Mouse (Mus musculus) spleen, postnatal 14 days (tissue): Measurements from ENCODE around the gene Nf2.
A peak's percentile ranks its signal among the peaks of the same experiment; 100 is the strongest.
"Not testable (repeated sequence)": the region's sequence is repeated elsewhere in the genome, so short reads cannot be mapped to it uniquely, and the experiment has no call there.

Source experiments
- DNase-seq, 2 experiments: peaks; one replicate each; pipeline ENCODE4 v3.0.0; 2021 to 2022; ENCODE audit warnings: low spot score in 2 of 2

Gene Nf2

GRCm38 (mm10) chr11:4837342-4837741, 12.0 kb downstream of the Nf2 start:
- no peak for DNase-seq

DNA sequence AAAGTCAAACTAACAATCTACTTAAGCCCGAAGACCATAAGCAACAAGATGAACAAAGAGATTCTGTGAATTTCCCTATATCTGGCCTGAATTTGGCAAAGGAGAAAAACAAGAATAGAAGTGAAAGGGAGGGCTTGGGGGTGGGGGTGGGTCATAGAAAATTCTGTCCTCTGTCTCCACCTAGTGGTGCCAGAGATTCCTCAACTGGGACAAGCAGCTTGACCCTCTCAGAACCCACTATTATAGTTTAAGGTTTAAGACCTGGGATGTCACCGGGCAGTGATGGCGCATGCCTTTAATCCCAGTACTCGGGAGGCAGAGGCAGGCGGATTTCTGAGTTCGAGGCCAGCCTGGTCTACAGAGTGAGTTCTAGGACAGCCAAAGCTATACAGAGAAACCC, 12.6 kb downstream of the Nf2 start:
- DNase-seq, result peak in 1 of 2 experiments; percentile 24

DNA sequence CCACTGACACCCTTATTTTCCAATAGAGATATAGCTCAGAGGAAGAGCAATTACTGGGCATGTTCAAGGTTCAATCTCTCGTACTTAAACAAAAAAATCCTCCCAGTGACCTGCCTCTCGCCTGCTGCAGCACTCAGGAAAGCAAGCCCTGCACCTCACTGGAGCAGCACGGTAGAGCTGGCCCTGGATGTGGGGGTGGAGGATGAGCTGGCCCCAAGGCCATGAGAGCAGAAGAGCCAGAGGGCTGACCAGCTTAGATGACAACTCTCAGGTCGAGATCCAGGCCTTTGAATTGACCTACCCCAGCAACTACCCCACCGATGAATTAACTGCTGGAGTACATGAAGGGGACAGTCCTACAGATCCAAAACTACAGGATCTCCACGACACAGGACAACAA, 13.9 kb downstream of the Nf2 start:
- no peak for DNase-seq

DNA sequence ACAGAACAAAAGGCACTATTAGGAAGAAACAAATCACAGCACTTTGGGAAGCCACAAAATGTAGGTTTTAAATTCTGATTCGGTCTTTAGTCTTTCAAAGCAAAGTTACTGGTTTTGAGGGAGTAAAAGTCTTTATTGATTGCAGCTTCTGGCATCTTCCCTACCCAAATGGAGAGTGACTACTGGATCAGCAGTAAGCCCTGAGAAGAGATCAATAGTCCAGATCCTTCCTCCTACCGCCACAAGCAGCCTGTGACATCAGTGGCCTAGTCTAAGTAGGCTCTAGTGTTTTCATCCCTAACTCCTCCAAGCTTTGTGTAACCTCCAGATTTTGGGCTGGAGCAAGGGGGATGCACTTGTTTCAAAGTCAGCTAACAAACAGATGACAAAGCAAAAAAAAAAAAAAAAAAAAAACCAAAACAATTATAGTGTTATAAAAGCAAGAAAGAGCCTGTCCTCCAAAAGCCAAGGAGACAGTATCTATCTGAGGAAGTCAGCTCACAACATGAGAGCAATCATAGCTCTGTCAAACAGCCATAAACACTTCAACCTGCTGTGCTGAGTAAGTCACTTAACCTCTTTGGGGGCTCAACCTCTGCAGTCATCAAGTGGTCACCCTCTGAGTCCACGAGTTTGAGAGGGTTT, 15.9 kb downstream of the Nf2 start:
- no peak for DNase-seq

DNA sequence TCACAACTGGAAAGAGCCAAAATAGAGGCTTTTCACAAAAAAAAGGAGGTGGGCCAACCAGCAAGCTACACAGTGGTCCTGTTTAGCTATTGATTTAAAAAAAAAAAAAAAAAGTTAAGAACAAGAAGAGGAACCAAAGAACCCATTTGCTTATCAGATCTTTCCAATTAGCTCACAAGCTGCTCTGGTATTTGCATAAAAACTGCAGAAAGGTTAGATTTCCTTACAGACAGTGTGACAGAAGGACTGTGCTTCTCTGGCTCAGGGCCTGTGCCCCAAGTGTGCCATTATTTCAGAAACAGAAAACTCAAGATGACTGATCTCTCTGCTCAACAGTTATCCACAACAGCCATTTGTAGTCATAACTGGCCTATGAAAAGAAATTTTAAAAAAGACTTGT, 18.3 kb downstream of the Nf2 start:
- no peak for DNase-seq

DNA sequence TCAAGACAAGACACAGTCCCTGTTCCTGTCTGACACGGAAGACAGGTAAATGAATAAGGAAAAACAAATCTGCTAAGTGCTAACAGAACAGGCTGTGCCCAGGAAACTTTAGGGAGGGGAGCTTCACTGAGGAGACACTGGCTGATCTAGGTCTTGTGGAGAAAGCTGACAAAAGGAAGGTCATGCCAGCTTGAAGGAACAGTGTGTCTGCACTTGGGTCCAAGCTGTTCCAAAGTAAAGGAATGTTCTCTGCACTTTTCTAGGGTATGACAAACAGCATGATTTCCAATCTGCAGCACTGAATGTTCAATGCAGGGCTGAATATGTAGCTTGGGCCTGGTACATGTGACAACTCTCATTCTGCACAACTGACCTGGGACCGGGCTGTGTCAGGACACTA, 21.4 kb downstream of the Nf2 start:
- DNase-seq, result no peak

DNA sequence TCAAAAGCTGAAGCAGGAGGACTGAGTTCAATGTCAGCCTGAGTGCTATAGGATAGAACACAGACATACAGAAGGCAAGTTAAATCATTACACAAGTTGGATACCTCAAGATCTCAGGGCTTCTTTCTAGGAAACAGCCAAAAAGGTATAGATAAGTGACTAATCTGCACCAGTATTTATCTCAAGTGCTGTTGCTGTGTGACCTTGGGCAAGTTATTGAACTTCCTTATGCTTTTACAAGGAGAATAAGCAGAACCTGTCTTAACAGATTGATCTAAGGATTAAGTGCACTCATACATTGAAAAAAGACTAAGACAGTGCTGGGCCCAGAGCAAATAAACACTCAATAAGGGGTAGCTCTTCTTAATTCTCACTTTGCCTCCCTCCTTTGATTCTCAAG, 22.0 kb downstream of the Nf2 start:
- DNase-seq, result no peak

DNA sequence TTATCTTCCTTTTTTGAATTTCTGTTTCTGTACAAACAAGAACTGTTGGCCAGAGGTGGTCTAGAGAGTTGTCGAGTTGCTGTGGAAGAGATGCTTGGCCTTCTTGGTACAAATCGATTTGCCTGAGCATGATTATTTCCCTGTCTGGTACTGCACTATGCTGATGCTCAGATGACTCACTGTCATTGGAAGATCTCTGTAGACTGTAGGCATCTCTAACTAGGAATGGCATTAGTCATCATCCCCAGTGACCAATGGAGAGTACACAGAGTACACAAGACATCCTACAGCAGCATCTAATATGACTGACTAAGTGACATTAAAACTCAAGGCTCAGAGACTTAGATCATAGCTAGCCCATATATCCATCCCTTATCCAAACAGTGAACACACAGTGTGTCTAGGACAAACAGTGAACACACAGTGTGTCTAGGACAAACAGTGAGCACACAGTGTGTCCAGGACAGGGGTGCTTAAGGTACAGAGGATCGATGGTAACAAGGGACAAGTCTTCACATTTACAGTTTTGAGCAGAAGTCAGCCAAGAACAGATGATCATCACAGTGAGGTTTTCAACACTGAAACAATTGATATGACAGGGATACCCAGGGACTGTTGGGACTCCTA, 23.1 kb downstream of the Nf2 start:
- no peak for DNase-seq

DNA sequence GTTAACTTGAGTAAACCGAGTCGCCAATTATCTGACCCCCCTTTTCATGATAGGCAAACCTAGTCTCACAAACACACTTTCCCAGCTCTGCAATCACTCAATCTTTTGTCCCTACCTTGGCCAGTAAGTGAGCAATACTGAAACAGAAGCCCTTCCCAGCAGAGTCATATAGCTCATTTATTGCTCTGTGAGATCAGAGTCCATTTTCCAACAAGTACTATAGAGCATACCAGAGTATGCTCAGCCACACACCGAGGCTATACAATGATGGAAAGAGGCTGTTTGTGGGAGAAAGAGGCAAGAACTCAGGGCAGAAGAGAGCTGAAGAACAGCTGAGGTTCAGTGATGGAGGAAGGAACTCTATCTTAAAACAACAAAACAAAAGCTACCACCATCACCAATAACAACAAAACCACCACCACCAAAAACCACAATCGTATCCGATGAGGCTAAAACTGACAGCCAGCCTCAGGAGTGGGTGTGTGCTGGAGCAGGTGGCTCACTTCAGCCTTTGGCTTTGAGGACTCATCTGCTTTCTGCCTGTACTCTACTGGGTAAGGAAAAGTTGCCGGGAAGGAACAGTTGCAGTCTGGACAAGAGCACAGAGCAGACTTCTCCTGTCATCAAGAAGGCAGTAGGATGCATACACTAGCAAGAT, 25.6 kb downstream of the Nf2 start:
- DNase-seq, result no peak

GRCm38 (mm10) chr11:4822446-4822842, 26.9 kb downstream of the Nf2 start:
- DNase-seq, result not testable (repeated sequence)

GRCm38 (mm10) chr11:4821492-4822445, 27.6 kb downstream of the Nf2 start:
- DNase-seq, result no peak

DNA sequence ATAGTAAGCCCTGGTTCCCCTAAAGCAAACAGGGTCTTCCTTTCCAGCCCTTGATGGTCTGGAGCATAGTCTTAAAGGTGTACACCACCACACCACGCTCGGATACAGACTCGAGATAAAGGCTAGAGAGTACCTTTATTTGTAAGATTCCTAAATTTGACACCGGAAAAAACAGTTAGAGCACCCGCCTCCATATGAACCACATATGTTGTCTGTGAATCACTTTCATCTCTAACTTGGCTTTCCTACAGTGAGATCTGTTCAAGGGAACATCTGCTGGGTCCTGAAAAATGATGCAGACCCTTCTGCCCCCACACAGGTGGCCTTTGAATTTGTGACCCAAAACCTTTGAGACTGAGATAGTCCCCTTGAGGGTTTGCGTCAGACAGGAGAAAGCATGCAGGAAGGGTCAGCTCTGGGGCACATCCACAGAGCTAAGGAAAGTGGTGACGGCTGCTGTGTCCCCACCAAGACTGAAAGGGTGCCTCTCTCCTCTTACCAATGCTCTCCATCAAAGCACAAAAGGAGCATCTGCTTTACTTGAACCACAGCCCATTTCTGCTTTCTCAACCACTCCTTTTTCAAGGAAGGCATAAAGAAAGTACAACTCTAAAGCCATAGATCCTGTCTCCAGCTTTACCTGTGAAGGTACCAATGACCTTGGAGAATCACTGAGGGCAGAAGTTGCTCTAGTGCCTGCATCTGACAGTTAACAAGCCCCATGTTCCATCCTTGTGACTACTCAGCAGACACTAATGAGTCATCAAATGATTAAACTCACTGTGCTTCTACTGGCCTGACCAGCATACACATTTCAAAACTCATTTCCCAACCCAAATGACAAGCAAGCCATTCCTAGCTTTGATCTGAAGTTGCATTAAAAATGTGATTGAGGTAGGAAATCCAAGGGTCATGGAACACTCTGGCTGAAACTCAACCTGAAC, 34.6 kb downstream of the Nf2 start:
- DNase-seq, result no peak

DNA sequence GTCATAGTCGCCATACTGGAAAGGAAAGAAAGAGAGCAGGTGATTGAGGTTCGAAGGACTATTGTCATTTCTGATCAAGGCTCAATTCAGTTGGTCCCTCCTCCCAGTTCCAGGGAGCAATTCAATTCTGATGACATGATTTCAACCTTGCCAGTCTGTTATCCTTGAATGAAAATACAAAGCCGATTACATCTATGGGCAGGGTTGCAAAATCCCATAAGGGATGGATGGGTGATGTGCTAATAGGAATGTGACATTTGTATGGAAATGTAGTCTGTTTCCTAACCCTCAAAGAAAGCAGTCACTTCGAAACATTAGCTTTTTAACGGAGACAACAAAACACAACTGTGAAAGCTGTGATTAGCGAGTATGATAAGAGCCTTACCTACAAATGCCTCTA, 41.0 kb downstream of the Nf2 start:
- no peak for DNase-seq

DNA sequence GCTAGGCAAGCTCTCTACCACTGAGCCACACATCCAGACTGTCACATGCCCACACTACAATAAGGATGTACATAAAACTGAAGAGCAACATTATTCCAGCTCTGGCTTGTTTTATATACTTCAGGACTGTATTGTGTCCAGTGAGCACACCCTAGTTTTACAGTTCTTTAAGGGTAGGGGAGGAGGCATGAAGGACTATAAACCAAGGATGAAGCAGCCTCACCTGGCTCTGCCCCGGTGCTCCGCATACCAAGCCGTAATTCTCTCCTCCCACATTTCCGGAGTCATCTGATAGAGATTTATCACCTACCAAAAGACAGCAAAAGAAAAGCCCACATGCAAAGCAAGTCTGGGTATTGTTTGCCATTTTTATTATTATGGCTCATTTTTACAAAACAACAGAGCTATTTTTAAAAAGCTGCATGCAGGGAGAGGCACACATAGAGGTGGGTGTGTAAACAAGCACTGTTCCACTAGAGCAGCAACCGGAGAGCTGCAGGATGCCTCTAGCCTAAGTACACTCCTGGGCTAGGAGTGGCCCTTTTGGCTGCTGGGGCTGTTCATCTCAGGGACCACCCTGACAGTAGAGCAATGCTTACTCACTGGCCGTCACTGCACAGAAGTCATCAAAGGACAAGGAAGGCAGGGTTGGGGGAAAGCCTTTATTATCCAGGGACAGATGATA, 43.2 kb downstream of the Nf2 start:
- DNase-seq, result no peak

- no peak for DNase-seq
These were observed 44.3 kb downstream of the Nf2 start for GRCm38 (mm10) chr11:4804921-4805562.

DNA sequence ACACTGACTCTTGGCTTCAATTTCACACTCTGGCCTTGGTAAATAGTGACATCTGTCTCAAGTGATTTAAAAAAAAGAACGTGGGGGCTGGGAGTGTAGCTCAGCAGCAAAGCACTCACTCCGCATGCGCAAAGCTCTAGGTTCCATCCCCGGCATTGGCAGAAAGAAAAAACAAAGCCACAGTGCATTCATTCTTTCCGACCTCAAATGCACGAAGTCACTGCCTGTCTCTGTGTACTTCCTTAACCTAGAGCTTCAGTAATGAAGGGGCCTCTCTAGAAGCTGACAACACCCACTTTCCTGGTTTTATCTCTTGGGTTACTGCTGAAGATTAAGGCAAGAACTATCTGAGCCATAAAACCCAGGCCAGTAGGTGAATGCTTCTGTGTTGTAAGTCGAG, 45.4 kb downstream of the Nf2 start:
- DNase-seq, result no peak

DNA sequence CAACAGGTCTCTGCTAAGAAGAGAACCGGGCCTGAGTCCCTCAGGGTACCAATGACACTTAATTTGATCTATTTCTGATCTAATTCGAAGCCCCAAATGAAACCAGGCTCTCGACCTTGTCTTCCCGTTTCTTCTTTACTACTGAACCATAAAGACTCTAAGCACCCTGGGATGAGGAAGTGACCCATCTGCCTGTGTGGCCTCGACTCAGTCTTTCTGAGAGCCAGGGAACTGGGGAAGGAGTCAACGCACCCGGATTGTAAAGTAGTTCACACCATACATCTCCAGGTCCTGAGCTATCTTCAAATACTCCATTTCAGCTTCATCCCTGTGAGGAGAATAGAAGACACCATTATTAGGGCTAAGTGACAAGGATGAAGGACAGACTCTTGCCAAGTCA, 45.9 kb downstream of the Nf2 start:
- DNase-seq, result no peak

GRCm38 (mm10) chr11:4803008-4803407, 46.3 kb downstream of the Nf2 start:
- no peak for DNase-seq

DNA sequence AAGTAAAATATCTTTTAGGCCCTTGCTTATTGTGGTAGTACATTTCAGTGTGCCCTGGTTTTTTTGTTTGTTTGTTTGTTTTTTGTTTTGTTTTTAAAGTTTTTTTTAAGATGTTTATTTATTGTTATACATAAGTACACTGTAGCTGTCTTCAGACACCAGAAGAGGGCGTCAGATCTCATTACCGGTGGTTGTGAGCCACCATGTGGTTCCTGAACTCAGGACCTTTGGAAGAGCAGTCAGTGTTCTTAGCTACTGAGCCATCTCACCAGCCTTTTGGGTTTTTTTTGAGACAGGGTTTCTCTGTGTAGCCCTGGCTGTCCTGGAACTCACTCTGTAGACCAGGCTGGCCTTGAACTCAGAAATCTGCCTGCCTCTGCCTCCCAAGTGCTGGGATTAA, 46.9 kb downstream of the Nf2 start:
- DNase-seq, result not testable (repeated sequence)

DNA sequence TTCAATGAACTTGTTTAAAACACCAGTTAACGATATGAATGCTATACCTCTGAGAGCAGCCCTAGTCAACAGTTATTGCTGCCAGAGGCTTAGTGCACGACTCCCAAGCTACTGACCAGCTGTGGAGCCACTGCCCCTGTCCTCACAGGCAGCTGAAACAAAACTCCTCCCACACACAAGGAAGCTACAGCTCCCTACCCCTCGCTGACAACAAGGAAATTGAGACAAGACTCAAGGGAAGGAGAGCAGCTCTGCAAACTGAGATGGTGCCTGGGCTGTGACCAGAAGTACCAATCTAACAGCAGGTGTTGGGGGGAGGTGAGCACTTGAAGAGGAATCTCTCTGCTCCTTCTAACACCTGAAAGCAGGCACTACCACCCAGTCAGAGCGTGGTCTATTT, 48.7 kb downstream of the Nf2 start:
- DNase-seq, result no peak
